Mouse (Mus musculus) heart, embryonic 11.5 days (tissue): ENCODE data around the gene Cox6b2. TPM values are rescaled to one million over a fixed set of nuclear protein-coding genes. Genes with fewer than 3 reads are reported as not detected.

Experiments used
- ATAC-seq: fragments of 200-750 bp; cut with Nextera tagmentation; replicated peaks from 2 replicates; pipeline ENCODE4 v1.8.0; 2017; ENCODE audit warnings: moderate library complexity; ENCODE audit not compliant: insufficient number of reproducible peaks, low FRiP score, low TSS enrichment
- H3K27ac ChIP-seq: fragments of 300-500 bp; sonication (generic); 2 replicates; pipeline ENCODE4 v1.5.1; 2014; ENCODE audit warnings: mild to moderate bottlenecking, low read depth, low read length
- H3K27me3 ChIP-seq: fragments of 300-500 bp; sonication (generic); 2 replicates; pipeline ENCODE4 v1.6.1; 2014; ENCODE audit warnings: mild to moderate bottlenecking, low read length, mixed read lengths; ENCODE audit not compliant: control insufficient read depth, insufficient read depth
- H3K36me3 ChIP-seq: fragments of 300-500 bp; sonication (generic); 2 replicates; pipeline ENCODE4 v1.6.1; 2014; ENCODE audit warnings: mild to moderate bottlenecking, low read length, moderate library complexity, mixed read lengths; ENCODE audit not compliant: control insufficient read depth, insufficient read depth
- H3K4me1 ChIP-seq: fragments of 300-500 bp; sonication (generic); 2 replicates; pipeline ENCODE4 v1.6.1; 2014; ENCODE audit warnings: low read length; ENCODE audit not compliant: control insufficient read depth, insufficient read depth
- H3K4me2 ChIP-seq: fragments of 300-500 bp; sonication (generic); 2 replicates; pipeline ENCODE4 v1.6.1; 2014; ENCODE audit warnings: mild to moderate bottlenecking, moderate library complexity
- H3K4me3 ChIP-seq: fragments of 300-500 bp; sonication (generic); 2 replicates; pipeline ENCODE4 v1.5.1; 2014; ENCODE audit warnings: low read depth, low read length
- H3K9ac ChIP-seq: fragments of 300-500 bp; sonication (generic); 2 replicates; pipeline ENCODE4 v1.6.1; 2014; ENCODE audit warnings: mild to moderate bottlenecking, low read depth, low read length, moderate library complexity
- H3K9me3 ChIP-seq: fragments of 300-500 bp; sonication (generic); replicated peaks from 2 replicates; pipeline ENCODE4 v1.6.1; 2016; ENCODE audit warnings: low read length; ENCODE audit not compliant: control insufficient read depth
- WGBS: fragments of 180-500 bp; shearing (Covaris S2); extraction: QIAGEN DNeasy Blood & Tissue Kit; methylation state at CpG from one replicate; pipeline ENCODE4 v1.1.7; 2014; ENCODE audit not compliant: insufficient replicate concordance; 5-methylcytosine and 5-hydroxymethylcytosine counted together
- polyA plus RNA-seq: library from polyadenylated mRNA; unstranded; fragments of >200 nt; fragmentation: Nextera tagmentation; extraction: Ambion mirVana; gene quantifications from 2 replicates; pipeline ENCODE4 v1.2.1, GENCODE M21; 2014

The Cox6b2 gene
- polyA plus RNA-seq, 1 experiment from 2014 or later, result 42.4 TPM

DNA sequence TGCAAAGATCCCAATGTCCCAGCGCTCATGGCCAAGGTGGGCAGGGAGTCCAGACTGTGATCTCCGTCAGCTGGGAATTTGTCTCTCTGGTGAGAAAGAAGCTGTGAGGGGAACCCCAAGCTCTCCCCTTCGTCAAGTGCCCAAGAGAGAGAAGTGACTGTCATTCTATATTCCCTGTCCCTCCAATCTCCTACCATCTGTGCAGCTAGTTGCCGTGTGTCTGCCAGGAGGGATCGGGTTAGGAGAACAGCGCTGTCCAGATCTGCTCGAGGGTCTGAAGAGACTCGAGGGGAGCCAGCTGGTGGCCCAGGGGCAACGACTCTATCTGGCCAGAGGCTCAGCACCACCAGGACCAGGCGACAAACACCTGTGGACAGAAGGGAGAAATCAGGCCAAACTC lies 23.2 kb upstream of the Cox6b2 start:
- Histone ChIP-seq H3K36me3 (no peaks in the 10 kb centered on the region), H3K27ac (no peak overlapping the region), H3K4me1 (peaks cover 12% of the 10 kb centered on the region), H3K9ac (no peak overlapping the region), H3K4me2 (no peak overlapping the region), H3K9me3 (no peaks in the 10 kb centered on the region), H3K27me3 (peaks cover 59% of the 10 kb centered on the region), H3K4me3 (no peak overlapping the region)
- ATAC-seq, result no peak
- WGBS, result 41% methylated on average over 10 of the region's 10 CpGs

DNA sequence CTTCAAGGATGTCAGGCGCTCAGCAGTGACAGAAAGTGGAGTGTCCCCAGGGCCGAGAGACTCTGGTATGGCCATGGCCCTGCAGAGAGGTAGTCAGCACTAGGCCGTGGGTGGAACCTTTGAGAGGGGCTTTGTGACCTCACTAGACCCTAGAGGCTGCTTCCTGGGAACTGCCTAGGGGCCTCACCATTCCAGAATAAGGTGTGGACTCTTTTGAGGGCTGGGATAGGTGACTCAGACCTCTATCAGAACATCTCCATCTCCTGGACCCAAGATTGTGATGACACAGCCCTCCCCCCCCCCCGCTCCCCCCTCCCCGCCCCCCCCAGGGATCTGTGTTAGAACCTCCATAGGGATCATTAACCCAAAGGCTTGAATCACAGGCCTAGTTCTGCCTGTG lies 18.3 kb upstream of the Cox6b2 start, which contains the start of gene Fam71e2:
Gene Fam71e2 (minus strand): TSS at position 101 of the 400 bp plus-strand sequence.
- Histone ChIP-seq H3K27me3 (peaks cover 18% of the 10 kb centered on the region), H3K36me3 (no peaks in the 10 kb centered on the region), H3K9ac (no peak within 1 kb of the TSS), H3K9me3 (no peaks in the 10 kb centered on the region), H3K27ac (no peak within 1 kb of the TSS), H3K4me2 (no peak within 1 kb of the TSS), H3K4me1 (no peaks in the 10 kb centered on the region), H3K4me3 (no peak within 1 kb of the TSS)
- 62% methylated on average over 3 of the region's 5 CpGs for WGBS
- ATAC-seq, result no peak

DNA sequence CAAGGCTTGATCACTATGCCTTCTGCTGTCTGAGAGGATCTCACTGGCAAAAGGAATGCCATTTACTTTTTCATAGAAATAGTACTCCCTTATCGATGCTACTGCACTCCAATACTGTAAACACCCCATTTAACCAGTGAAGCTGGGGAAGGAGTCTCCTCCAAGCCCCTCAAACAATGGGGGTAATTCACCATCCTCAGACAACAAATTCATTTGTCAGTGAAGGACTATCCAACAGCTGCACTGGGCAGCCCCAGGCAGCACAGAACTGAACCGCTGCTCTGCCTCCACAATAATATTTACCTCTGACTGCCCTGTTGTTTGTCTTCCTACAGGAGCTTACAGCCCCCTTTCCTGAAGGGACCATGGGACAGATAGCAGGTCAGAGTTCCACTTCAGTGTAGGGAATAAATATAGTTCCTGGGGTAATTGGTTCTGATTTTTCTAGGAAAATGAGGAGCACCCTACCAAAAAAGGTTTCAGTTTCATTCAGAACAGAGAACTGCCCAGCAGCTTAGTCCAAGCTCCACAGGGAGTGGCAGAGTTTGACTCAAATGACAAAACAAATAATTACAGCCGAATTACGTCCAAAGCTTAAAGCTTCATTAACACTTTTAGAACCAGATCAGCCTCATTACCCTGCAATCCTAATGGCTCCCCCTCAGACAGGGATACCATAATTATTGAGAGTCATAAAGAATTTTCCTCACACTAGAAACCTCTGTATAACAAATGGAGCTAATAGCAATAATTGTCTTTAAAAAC lies 12.2 kb upstream of the Cox6b2 start:
- ATAC-seq, result no peak
- 31% methylated on average over 4 of the region's 4 CpGs for WGBS
- no peaks in the 10 kb centered on the region for H3K36me3 ChIP-seq
- no peaks in the 10 kb centered on the region for H3K27me3 ChIP-seq
- no peaks in the 10 kb centered on the region for H3K9me3 ChIP-seq
- H3K4me2 ChIP-seq, result no peak overlapping the region
- no peak overlapping the region for H3K9ac ChIP-seq
- no peaks in the 10 kb centered on the region for H3K4me1 ChIP-seq
- H3K27ac ChIP-seq, result no peak overlapping the region
- H3K4me3 ChIP-seq, result no peak overlapping the region

DNA sequence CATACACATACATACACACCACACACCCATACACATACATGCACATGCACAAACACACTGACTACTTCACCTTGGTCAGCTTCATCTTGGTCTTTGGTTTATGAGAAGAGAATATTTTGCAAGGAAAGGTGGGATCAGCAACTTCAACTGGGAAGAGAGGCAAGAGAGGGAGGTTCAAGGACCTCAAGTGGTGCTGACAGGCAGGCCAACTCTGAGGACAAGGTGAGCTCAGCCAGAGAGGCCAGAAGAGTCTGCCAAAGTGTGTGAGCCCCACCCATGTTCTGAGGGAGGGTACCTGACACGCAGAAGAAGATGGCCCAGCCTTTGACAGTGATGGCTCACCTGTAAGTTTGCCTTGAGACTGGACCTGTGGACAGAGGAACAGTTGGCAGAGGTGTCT lies 6.8 kb upstream of the Cox6b2 start:
- Histone ChIP-seq H3K27me3 (no peaks in the 10 kb centered on the region), H3K36me3 (no peaks in the 10 kb centered on the region), H3K9me3 (no peaks in the 10 kb centered on the region), H3K4me3 (no peak overlapping the region), H3K4me1 (no peaks in the 10 kb centered on the region), H3K4me2 (no peak overlapping the region), H3K27ac (no peak overlapping the region), H3K9ac (no peak overlapping the region)
- no peak for ATAC-seq
- WGBS, result 41% methylated on average over 1 of the region's 1 CpGs

DNA sequence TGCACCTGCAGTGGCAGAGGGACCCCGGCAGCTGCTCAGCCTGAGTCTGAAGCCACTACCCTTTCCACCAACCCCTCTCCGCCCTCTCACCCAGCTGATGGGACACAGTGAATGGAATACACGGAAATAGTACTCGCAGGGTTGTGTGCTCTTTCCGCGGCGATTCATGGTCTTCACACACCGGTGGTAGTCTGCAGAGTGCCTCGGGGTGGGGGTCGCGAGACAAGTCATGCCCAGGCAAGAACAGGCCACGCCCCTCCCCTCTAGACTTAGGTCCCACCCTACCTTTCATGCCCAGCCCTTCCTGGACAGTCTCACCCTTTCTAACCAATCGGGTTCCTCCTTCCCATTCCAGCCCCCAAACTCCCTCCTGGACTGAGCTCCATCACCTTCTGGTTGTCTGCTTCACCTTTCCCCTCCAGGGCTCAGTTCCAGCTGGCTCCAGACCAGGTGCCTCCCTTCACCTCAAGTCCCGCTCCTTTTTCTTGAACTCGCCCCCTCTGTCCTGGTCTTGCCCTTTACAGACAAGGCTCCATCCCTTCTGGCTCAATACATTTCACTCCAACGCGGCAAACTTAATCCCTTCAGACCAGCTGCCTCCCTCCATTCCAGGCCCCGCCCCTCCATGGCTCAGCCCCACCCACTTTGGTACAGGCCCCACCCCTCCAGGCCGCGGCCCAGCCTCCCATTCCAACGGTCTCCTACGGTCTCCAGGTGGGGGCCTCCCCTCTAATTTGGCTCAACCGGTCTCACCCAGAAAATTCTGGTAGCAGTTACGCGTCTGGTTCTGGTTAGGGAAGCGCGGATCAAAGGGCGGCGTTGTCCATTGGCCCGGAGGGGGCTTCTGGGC lies 698 bp downstream of the Cox6b2 start:
- H3K27ac ChIP-seq, result no peak overlapping the region
- no peaks in the 10 kb centered on the region for H3K27me3 ChIP-seq
- ATAC-seq, result peak; percentile 83

DNA sequence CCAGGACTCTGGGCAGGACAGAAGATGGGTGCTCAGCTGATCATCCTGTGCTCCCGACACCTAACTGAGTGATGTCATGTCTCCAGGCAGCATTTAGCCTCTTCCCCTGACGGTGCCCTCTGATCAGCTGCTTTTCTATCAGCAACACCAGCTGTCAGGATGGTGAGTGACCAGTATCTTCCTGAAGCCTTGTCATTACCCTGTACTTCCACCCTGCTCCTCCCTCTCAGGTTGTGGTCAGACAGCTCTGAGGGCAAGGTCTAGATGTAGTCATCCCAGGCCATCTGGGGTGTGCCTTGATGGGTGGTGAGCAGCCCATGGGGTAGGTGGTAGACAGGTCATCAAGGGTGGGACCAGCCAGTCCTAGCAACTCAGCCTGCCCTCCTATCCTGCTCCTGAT lies 3.7 kb downstream of the Cox6b2 start:
- Histone ChIP-seq H3K36me3 (peaks cover 9% of the 10 kb centered on the region), H3K9me3 (no peaks in the 10 kb centered on the region), H3K9ac (no peak overlapping the region), H3K4me2 (no peak overlapping the region), H3K4me3 (no peak overlapping the region), H3K4me1 (peaks cover 12% of the 10 kb centered on the region), H3K27ac (peak overlapping the region; percentile 57), H3K27me3 (no peaks in the 10 kb centered on the region)
- WGBS, result 51% methylated on average over 2 of the region's 2 CpGs
- peak; percentile 55 for ATAC-seq

More for the DNA sequence above, 698 bp downstream of the Cox6b2 start:
- H3K4me1 ChIP-seq, result peaks cover 12% of the 10 kb centered on the region
- peak overlapping the region; percentile 60 for H3K9ac ChIP-seq
- 2% methylated on average over 30 of the region's 30 CpGs for WGBS
- peak overlapping the region; percentile 43 for H3K4me3 ChIP-seq
- peak overlapping the region; percentile 68 for H3K4me2 ChIP-seq
- no peaks in the 10 kb centered on the region for H3K36me3 ChIP-seq
- H3K9me3 ChIP-seq, result no peaks in the 10 kb centered on the region

DNA sequence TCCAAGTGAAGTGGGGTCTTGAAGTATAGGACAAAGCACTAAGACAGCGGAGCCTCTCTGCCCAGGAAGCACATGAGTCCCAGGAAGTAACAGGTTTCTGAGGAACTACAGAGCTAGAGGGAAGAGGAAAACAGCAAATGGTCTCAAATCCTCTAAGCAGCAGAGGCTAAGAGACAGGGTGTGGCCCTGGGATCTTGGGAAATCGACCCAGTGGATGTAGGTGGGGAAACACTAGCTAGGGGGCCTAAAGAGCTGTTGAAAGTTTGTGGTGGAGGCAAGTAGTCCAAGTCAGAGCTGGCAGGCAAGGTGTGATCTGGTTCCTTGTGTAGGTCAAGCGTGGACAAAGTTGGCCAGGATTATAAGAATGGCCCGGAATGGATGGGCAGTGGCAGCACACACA lies 4.6 kb downstream of the Cox6b2 start:
- ATAC-seq, result no peak
- Histone ChIP-seq H3K36me3 (peaks cover 9% of the 10 kb centered on the region), H3K27ac (peak overlapping the region; percentile 80), H3K27me3 (no peaks in the 10 kb centered on the region), H3K4me2 (no peak overlapping the region), H3K9me3 (no peaks in the 10 kb centered on the region), H3K4me3 (no peak overlapping the region), H3K9ac (no peak overlapping the region), H3K4me1 (peaks cover 13% of the 10 kb centered on the region)
- WGBS, result 70% methylated on average over 4 of the region's 4 CpGs

DNA sequence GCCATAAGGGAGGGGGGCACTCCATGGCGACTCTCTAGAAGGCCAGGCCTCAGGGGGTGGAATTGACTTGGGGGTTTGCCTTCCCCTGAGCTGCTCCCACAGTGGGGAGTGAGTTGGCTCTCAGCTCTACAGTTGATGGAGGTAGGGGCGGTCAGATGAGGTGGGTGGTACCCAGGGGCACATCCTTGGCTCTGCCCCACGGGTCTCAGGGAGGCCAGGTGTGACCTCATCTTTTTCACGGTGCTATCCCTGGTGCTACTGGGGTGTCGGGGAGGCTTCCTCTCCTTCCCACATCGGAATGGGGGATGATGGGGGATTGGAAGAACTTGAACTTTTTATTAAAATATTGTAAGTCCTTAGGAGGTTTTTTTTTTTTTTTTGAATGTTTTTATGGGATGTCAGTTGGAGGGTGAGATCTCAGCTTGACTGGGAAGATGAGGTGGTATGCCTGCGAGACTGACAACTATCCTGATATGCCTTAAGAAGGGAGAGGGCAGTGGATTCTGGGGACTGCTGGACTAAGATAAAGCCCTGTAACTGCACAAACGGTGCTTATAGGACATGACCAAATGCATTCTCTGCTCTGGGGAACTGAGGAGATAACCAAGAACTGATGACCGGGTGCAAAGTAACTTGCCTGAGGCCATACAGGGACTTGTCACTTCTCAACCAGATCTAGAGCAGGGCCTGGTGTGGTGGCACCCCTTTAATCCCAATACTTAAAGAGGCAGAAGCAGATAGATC lies 5.6 kb downstream of the Cox6b2 start:
- Histone ChIP-seq H3K4me2 (0 out of 2 replicates have a peak overlapping the region, but pooled peaks have one; percentile 20), H3K36me3 (peaks cover 13% of the 10 kb centered on the region), H3K27me3 (no peaks in the 10 kb centered on the region), H3K4me3 (no peak overlapping the region), H3K9me3 (no peaks in the 10 kb centered on the region), H3K9ac (no peak overlapping the region), H3K27ac (peak overlapping the region; percentile 80), H3K4me1 (peaks cover 18% of the 10 kb centered on the region)
- ATAC-seq, result 0 out of 2 replicates have a peak, but pooled peaks have one; percentile 13
- WGBS, result 49% methylated on average over 9 of the region's 9 CpGs
